In genomic region chr3:51518763-51519121, GRCm38 (mm10) we compare ENCODE assay signal across 11 mouse cellular contexts. TPM values are rescaled to one million over a fixed set of nuclear protein-coding genes. Genes with fewer than 3 reads are reported as not detected.
DNase-seq lines count a peak whose midpoint lies in the region; ATAC-seq and TF ChIP-seq lines count a peak whose summit lies in the region.
"Had no signal": no experiment of that assay in that cellular context is flagged by ENCODE, and none has a peak within 500 bp of the region (broad histone marks: within the 10 kb centered on the region; RNA-seq: fewer than 3 reads in every experiment).

No protein-coding gene starts in this region.

- no peak overlapping the region for H3K27ac ChIP-seq in heart, embryonic 13.5 days (replicated peaks)
- H3K27ac ChIP-seq in heart, adult 2 months, result no peak overlapping the region
- H3K27ac ChIP-seq in limb, embryonic 10.5 days, result peak overlapping the region; percentile 21; the same call in 1 of the 2 replicates
- H3K27ac ChIP-seq: heart, embryonic 15.5 days; limb, embryonic 13.5 days had no signal

- TF ChIP-seq CTCF in heart, adult 2 months (IDR thresholded peaks at IDR 0.05), result no peak

- intact Hi-C loops in heart, adult 2 months (cut with DNase I), result no loop called here

- WGBS in heart, embryonic 13.5 days, result 71% methylated on average over 8 of the region's 8 CpGs
- 53% methylated on average over 8 of the region's 8 CpGs for WGBS in heart, adult 2 months
- 70% methylated on average over 8 of the region's 8 CpGs for WGBS in limb, embryonic 10.5 days

- no peaks in the 10 kb centered on the region for H3K9me3 ChIP-seq in heart, embryonic 13.5 days
- H3K9me3 ChIP-seq in limb, embryonic 10.5 days (replicated peaks), result no peaks in the 10 kb centered on the region
- H3K9me3 ChIP-seq: heart, embryonic 15.5 days; limb, embryonic 13.5 days had no signal

- no peak for TF ChIP-seq EP300 in heart, adult 2 months (IDR thresholded peaks at IDR 0.05; ENCODE audit: insufficient read depth, low read depth, low read length)

- no peak overlapping the region for H3K4me3 ChIP-seq in heart, embryonic 13.5 days
- H3K4me3 ChIP-seq in heart, adult 2 months, result no peak overlapping the region
- no peak overlapping the region for H3K4me3 ChIP-seq in limb, embryonic 10.5 days
- H3K4me3 ChIP-seq: heart, embryonic 15.5 days; limb, embryonic 13.5 days had no signal

- no peaks in the 10 kb centered on the region for H3K79me2 ChIP-seq in heart, adult 2 months (replicated peaks; ENCODE audit: control insufficient read depth, insufficient read depth, low read length)

- DNase-seq in heart, adult 2 months, result no peak
- DNase-seq in c-Kit-positive CD71-positive TER-119-positive erythroid progenitor cells, embryonic 14.5 days (ENCODE audit: low spot score), result peak; percentile 27
- DNase-seq in limb, embryonic 10.5 days (ENCODE audit: low spot score), result no peak
- DNase-seq in urinary bladder, postnatal 36 days (ENCODE audit: low spot score in 2 of 2), result no peak
- DNase-seq in right cerebral cortex, postnatal 4 days, result no peak
- DNase-seq in frontal cortex, postnatal 25 days (ENCODE audit: low spot score in 2 of 2), result no peak
- DNase-seq: kidney, adult 18-20 months had no signal

- ATAC-seq in heart, embryonic 13.5 days (ENCODE audit: extremely low read depth, insufficient number of reproducible peaks, low FRiP score, low TSS enrichment), result no peak
- ATAC-seq in megakaryocyte progenitor cell, adult 5-6 weeks (replicated peaks; ENCODE audit: poor library complexity), result peak; percentile 53

- H3K4me2 ChIP-seq in heart, embryonic 13.5 days, result 0 out of 2 replicates have a peak overlapping the region, but pooled peaks have one; percentile 2
- H3K4me2 ChIP-seq: heart, embryonic 15.5 days; limb, embryonic 13.5 days had no signal

- H3K27me3 ChIP-seq in heart, embryonic 13.5 days (replicated peaks), result no peaks in the 10 kb centered on the region
- H3K27me3 ChIP-seq in heart, adult 2 months (ENCODE audit: control insufficient read depth, insufficient read depth, low read length), result no peaks in the 10 kb centered on the region
- no peaks in the 10 kb centered on the region for H3K27me3 ChIP-seq in limb, embryonic 10.5 days (ENCODE audit: low read depth, poor library complexity, severe bottlenecking)
- H3K27me3 ChIP-seq: heart, embryonic 15.5 days; limb, embryonic 13.5 days had no signal

- peaks cover 70% of the 10 kb centered on the region for H3K36me3 ChIP-seq in heart, embryonic 13.5 days
- peaks cover 8% of the 10 kb centered on the region; the same call in 1 of the 2 replicates for H3K36me3 ChIP-seq in heart, adult 2 months (ENCODE audit: control insufficient read depth, insufficient read depth, low read length)
- H3K36me3 ChIP-seq in limb, embryonic 10.5 days, result peaks cover 49% of the 10 kb centered on the region

- TF ChIP-seq POLR2A in heart, adult 2 months (IDR thresholded peaks at IDR 0.05; ENCODE audit: insufficient read depth, low read depth, low read length), result no peak

- no peaks in the 10 kb centered on the region for H3K4me1 ChIP-seq in heart, embryonic 13.5 days
- H3K4me1 ChIP-seq in heart, adult 2 months (ENCODE audit: control insufficient read depth, insufficient read depth, low read length), result no peaks in the 10 kb centered on the region; the same call in 1 of the 2 replicates
- H3K4me1 ChIP-seq in limb, embryonic 10.5 days, result peaks cover 20% of the 10 kb centered on the region
- H3K4me1 ChIP-seq: limb, embryonic 13.5 days had no signal

- H3K9ac ChIP-seq in heart, embryonic 13.5 days, result no peak overlapping the region
- no peak overlapping the region for H3K9ac ChIP-seq in heart, adult 2 months (ENCODE audit: low read depth, low read length)
- H3K9ac ChIP-seq: heart, embryonic 15.5 days; limb, embryonic 13.5 days had no signal

RNA-seq across cellular contexts. Expression of gene Rab33b, which starts 35.0 kb away (rescaled TPM):
- 13.6 TPM in 2 replicates for polyA plus RNA-seq in heart, embryonic 13.5 days (2015; fragmentation: Nextera tagmentation; extraction: Ambion mirVana)
- 10 to 100 TPM in 1 of 2 experiments, 1 to 10 TPM in 1; 9.2 to 10.7 TPM for total RNA-seq in heart, adult 2 months (2021)
- polyA plus RNA-seq in heart, adult 2 months (2012; rRNA removed), result 3.9 and 7.1 TPM in 2 replicates
- polyA plus RNA-seq in limb, embryonic 10.5 days (2016; fragmentation: Nextera tagmentation; extraction: Ambion mirVana), result 11.2 and 14.2 TPM in 2 replicates
- total RNA-seq in megakaryocyte progenitor cell, adult 5-6 weeks (2015), result 8.4 and 12.2 TPM in 2 replicates
- total RNA-seq in megakaryocyte progenitor cell, adult 5-6 weeks (2017), result 9.1 and 13.3 TPM in 2 replicates

RNA-seq across cellular contexts. Expression of gene Setd7, which starts 41.9 kb away (rescaled TPM):
- 3.8 and 5.8 TPM in 2 replicates for polyA plus RNA-seq in heart, embryonic 13.5 days (2015; fragmentation: Nextera tagmentation; extraction: Ambion mirVana)
- total RNA-seq in heart, adult 2 months (2021), result 10 to 100 TPM; 51.0 to 68.2 TPM
- 21.6 and 36.6 TPM in 2 replicates for polyA plus RNA-seq in heart, adult 2 months (2012; rRNA removed)
- polyA plus RNA-seq in limb, embryonic 10.5 days (2016; fragmentation: Nextera tagmentation; extraction: Ambion mirVana), result 2.7 and 4.8 TPM in 2 replicates
- 38.2 and 38.9 TPM in 2 replicates for total RNA-seq in megakaryocyte progenitor cell, adult 5-6 weeks (2015)
- total RNA-seq in megakaryocyte progenitor cell, adult 5-6 weeks (2017), result 25.8 and 30.2 TPM in 2 replicates
